Mouse (Mus musculus) CD4-positive, CD25-positive, alpha-beta regulatory T cell, adult 4 months (primary cell): ENCODE data around the gene Nav3. TPM values are rescaled to one million over a fixed set of nuclear protein-coding genes. Genes with fewer than 3 reads are reported as not detected.

Source experiments
- ATAC-seq: one replicate; pipeline ENCODE4 v1.8.0; 2017
- polyA plus RNA-seq, 2 experiments: library from polyadenylated mRNA; unstranded; fragments of 100-300 nt; shearing (Covaris generic); gene quantifications; one replicate each; pipeline ENCODE4 v1.2.1; 2017

The Nav3 gene
- polyA plus RNA-seq, 2 experiments from 2014 or later = 0.05 TPM; not detected in 1

GRCm38 (mm10) chr10:109904841-109905240, 551.2 kb downstream of the Nav3 start:
- no peak for ATAC-seq

- ATAC-seq = no peak
Observed at GRCm38 (mm10) chr10:109903701-109904555, 552.1 kb downstream of the Nav3 start.

DNA sequence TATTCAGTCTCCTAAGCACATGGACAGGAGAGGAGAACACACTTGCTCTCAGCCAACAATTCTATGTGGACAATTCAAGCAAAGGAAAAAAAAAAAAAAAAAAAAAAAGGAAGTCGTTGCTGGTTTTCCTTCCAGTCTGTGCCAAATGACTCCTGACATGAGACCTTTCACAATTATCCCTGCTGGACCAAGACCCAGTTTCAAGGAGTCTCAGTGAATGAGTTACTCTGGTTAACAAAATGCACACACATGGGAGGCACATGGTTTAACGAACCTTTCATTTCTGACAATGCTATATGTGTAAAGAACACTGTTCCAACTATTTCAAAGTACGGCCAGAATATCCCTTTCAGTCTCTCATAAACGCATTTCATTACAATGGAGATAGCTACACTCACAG, 552.8 kb downstream of the Nav3 start:
- ATAC-seq = no peak

DNA sequence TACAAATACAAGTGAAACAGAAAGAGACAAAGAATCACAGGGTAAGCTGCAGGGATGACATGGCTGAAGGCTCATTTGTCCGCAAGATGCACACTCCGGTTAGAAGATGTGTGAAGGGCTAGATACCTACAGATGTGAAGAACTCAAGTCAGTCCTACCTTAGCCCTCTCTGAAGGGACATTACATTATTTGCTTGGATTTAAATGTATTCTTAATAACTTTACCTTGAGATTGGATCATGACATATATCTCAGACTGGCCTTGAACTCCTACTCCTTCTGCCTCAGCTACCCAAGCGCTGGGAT, 566.9 kb downstream of the Nav3 start:
- no peak for ATAC-seq

DNA sequence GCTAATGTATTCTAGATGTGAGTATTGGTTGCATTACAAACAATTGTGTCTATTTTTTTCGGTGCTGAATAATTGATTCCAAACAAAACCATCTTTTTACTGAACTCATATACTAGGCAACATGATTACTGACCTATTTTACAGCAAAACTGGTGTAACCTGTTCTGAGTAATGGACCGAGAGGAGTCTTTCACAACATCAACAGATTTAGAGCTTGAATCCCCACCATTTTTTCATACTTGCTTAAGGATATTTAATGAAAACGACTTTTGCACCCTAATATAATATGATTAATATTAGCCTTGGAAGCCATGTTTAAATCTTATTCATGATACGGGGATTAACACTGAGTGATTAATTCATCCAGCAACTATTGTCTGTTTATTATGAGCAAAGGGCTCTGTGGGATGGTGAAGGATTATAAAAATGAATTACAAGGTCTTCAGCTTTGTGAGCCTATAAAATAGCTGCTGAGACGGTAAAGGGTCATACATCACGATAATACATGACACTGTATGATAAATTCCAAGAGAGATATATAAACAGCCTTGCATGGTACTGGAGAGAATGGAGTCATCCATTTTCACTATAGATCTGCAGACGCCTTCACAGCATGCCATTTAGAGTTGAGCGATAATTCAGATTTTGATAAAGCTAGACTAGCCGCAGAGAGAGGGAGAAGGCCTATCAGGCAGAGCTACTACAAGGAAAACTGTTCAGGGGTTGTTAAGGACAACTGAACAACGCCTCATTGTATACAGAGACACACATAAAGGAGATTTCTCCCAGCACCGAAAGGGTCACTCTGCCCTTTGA, 567.4 kb downstream of the Nav3 start:
- ATAC-seq = no peak

GRCm38 (mm10) chr10:109887160-109887559, 568.8 kb downstream of the Nav3 start:
- no peak for ATAC-seq

GRCm38 (mm10) chr10:109876107-109876506, 579.9 kb downstream of the Nav3 start:
- no peak for ATAC-seq

DNA sequence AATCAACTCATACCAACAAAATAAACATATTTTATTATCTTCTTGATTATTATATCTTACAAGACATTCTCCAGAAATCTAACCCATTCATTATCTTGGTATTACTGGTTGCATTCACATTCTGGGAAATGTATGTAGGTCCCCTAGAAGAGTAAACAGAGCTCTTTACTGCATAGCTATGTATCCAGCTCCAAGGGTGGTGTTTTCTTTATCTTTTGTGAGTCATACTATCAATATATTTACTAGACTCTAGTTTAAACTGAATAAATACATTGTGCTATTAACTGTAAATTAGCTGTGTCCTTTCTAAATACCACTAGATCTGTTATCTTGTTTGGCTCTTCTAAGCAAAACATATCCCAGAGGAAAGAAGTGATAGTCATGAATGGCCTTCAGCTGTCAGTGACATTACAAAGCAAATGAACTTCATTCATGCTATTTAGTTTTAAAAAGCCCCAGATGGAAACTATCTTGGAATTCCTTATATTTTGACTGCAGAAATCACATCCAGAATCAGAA, 580.6 kb downstream of the Nav3 start:
- ATAC-seq = no peak

GRCm38 (mm10) chr10:109874652-109875311, 581.2 kb downstream of the Nav3 start:
- no peak for ATAC-seq

DNA sequence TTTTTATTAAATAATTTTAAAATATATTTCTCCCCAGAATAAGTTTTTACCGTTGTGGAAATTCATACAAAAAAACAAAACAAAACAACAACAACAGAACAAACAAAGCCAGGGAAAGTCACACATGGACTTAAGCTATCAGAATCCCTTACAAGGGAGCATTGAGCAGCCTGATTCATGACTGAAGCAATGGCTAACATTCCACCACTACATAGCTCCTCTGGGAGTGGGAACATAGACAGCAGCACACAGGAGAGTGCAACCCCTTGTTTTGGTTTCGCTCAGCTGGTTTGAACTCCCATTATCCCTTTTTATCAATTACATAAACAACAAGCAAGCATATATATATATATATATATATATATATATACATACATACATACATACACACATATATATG, 589.9 kb downstream of the Nav3 start:
- no peak for ATAC-seq

GRCm38 (mm10) chr10:109865391-109865790, 590.6 kb downstream of the Nav3 start:
- no peak for ATAC-seq

- ATAC-seq = no peak
Observed at GRCm38 (mm10) chr10:109864708-109865107, 591.3 kb downstream of the Nav3 start.

DNA sequence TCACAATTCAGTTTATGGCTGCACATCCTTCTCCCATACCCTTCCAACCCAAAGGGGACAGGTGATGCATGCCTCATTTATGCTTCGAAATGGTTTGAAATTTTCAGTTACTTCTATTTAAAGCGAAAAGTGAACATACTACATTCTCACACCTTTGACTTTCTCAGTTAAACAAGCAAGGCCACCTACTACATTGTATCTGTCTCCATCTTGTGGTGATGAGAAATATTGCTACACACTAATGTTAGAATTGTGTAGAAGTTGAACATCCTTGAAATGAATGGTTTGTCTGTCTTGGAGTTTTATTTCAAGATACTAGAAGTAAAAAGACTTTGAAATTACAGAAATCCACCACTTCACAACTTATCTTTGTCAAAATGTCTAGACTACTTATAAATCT, 594.7 kb downstream of the Nav3 start:
- ATAC-seq = no peak

DNA sequence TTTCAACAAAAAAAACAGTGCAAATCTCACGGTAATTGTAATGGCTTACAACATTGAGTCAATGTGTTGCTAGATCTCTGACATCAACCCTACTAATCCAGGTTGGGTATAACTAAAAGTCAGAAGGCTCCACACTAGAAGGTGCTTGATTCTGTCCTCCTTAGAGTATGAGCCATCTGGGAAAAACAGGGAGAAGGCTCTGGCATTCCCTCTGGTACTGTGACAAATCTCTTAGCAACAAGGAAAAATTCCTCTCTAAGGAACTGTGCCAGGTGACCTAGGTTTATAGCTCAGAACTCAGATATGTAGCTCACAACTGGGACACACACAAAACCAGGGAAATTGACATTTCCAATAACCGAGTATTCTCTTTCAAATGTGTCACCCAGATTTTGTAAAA, 597.4 kb downstream of the Nav3 start:
- no peak for ATAC-seq

DNA sequence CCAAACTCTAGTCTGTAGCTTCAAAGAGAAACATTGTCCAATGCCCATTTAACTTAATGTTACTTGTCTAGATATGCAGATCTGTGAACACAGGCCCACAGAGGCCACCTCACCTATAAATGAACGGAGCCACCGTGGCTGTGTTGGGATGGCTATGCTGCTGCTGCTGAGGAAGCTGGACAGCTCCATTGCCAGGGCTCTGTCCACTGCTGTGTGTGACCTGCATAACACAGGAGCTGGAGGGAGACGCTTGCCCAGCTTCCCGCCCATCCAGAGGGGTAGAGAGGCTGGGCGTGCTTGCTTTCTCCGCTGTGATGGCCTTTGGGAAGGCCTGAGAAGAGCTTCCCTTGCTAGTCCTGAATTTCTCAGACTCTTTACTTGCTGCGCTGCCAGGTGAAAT, 603.6 kb downstream of the Nav3 start:
- no peak for ATAC-seq

DNA sequence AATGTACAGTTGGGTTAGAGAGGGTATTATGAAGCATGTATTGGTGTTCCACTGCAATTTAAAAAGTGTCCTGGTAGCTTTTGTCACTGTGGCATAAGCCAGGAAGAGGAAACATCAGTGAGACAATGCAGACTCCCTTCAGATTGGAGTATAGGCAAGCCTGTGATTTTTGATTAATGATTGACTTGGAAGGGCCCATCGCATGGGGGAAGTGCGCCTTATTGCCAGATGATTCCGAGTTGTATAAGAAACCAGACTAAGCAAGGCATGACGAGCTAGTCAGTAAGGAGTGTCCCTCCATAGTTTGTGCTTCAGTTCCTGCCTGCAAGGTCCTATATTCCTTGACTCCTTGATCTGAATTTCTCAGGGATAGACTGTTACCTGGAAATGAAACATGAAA, 608.4 kb downstream of the Nav3 start:
- no peak for ATAC-seq

- ATAC-seq = no peak
Observed at GRCm38 (mm10) chr10:109843661-109844060, 612.3 kb downstream of the Nav3 start.

- ATAC-seq = no peak
Observed at GRCm38 (mm10) chr10:109832768-109833291, 623.2 kb downstream of the Nav3 start.

GRCm38 (mm10) chr10:109806782-109807493, 649.1 kb downstream of the Nav3 start:
- no peak for ATAC-seq

GRCm38 (mm10) chr10:109803441-109803840, 652.6 kb downstream of the Nav3 start:
- ATAC-seq = no peak

DNA sequence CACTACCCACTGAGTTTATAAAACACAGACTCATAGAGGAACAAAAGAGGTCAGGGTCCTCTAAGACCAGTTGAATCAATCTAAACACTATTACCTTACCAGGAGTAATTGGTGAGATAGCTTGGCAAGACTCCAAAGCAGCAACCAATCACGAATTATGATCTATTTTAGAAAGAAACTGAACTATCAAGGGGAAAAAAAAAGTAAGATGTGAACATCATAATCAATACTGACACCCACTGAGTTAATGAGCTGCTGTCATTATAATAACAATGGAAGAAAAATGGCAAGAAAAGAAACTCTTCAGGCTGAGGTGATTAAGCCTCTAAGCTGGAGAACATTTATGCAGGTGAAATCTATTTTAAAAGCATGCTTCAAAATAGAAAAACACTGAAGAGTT, 653.8 kb downstream of the Nav3 start:
- ATAC-seq = no peak

DNA sequence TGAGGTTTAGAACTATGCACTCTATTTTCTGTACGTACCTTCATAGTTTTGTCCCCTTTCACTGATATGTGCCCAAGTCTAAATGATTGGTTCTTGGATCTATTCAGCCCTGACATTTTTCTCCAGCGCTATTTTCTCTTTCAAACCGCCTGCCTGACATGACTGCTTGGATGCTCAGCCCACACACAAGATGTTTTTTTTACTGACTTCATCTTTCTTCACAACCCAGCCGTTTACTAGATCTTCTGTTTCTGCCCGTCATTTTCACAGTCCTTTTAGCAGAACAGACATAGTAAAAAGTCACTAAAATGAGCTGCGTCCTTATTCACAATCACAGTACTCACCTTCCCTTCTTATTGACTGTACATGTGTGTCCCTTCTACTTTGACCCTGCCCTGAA, 656.8 kb downstream of the Nav3 start:
- no peak for ATAC-seq
